Mouse (Mus musculus) lung, postnatal 36 days (tissue): ENCODE results near the gene Fhit.

Source experiments
- DNase-seq: peaks from one replicate; pipeline ENCODE4 v3.0.0; 2022; ENCODE audit warnings: mixed read lengths

The Fhit gene

DNA sequence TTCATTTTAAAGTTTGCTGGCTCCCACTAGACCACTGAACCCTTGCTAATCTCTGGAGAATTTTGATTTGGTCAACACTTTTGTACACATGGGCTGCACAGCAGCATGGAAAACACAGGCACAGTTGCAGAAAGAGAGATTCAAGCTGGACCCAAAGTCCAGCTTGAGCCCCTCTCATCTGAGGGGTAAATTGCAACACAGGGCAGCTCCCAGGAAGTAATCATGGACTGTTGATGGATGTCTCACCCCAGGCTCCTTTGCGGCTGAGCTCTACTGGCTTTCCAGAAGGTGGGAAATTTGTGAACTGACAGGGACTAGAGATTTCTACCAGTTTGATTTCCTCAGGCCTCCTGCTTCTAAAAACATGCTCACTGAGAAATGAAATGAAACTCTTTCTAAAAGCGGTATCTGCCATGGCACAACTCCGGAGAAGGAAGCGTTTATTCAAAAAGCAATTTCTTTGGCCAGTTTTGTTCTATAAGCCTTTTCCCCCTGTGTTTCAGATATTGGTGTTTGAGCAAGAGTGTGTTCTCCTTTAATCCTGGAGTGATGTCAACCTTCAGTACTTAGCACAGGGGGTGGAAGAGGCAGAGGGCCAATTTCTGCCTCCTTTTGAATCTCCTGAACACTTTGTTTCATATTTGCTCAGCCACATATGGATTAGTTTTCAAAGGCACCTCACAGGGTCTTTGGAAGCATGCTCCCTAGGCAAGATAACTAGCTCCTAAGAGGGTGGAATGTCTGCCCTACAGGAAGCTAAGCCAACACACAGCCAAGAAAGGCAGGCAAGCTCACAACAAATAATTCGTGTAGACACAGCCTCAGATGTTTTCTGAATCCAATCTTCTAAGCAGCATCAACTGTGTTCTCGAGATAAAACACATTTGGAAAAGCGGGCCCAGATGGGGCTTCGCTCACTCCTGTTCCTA is 1578.3 kb downstream of the Fhit start:
- DNase-seq = no peak

DNA sequence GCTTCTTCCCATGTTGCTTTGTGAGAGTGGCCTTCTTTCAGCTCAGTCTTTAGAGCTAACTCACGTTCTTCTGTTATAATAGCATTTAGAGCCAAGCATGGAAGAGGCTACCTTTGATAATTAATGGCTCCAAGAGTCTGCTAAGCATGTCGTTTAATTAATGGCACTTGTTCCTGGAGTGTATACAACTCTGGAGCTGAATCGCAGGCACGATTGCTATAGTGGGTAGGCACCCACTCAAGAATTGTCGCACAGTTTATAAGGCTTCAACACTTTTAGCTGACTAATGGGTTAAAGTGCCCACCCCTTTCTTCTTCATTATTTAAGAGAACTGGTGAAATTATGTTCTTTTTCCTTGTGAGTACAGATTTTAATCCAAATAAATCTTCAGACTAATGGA is 1605.5 kb downstream of the Fhit start:
- DNase-seq = no peak

DNA sequence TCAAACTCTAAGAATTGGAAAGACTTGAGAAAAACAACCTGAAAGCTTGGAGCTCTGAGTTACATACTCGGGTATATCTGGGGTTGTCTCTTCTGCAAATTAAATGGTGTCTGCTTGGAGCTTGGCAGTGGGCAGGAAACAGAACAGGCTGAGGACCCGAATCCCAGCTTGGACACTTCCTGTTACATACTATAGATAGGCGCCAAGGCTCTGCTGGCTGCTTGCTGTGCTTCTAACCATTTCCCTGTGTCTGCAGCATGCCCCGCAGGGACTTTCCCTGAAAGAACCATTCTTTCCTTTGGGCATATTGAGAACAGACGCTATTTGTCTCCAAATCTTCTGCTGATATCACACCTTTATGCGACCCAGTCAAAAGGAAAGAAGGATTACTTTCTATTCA is 1606.0 kb downstream of the Fhit start:
- no peak for DNase-seq

DNA sequence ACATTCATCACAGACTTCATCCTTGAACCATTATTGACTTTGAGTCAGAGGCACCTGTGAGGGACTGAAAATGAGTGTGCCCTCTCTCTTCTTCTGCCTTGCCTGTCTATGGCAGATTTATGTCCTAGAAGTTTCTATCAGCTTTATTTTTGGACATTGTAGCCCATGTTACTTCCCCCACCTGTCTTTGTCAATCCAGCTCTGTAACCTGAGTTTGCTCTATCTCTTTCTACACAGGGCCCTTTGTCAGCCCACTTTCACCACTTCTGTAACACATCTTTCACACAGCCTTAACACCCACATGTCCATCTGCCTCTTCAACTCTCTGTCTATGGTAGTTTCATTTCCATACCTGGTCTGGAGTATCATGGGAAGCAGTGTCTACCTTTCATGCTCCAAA is 1609.7 kb downstream of the Fhit start:
- DNase-seq = no peak

DNA sequence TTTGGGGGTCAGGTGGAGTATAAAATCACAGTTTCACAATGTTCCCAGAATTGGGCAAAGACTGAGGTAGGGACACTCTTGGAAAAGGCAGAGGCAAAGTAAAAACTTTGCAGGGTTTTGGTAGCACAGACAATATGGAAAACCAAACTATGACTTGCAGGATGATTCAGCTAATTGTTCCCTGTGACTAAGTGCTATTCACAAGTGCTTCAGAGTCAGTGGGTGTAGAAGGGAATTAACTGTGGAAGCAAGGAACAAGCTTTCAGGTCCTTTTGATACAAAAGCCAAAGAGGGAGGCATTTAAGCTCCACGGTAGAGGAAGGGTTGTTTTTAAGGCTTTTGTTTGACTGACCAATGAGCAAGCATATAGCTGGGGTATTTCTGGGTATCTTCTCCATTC is 1613.9 kb downstream of the Fhit start:
- no peak for DNase-seq

DNA sequence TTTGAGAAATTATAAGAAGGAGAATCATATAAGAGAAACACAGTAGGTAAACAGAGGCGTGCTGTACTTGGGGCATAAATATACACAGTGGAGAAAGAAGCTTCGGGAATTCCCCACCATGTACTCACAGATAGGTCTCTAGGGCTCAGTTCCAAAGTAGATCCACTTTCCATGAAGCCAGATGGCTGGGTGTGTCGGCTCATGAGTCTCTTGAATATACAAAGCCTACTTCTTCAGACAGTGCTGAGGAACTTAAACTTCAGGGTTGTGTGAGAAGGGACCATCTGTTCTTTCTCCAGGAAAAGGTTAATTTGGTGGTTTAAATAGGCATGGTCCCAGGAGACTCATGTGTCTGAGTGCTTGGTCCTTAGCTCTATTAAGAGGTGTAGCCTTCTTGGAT is 1617.5 kb downstream of the Fhit start:
- no peak for DNase-seq

DNA sequence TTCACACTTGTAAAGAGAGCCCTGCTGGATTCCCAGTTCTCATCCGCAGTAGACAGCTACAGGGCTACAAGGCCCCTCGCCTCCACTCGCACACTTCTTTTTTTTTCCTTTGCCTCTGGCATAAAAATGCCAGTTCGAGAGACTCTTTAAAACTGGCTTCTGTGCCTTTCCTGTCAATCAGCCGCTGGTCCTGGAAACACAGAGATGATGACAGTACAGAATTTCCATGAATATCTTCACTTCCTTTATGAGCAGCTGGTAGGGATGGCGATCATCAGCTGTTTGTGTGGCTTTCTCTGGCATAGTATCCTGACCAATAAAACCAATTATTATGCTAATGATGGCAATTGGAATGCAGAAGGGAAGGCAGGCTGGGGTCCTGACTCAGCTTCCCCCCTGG is 1626.3 kb downstream of the Fhit start:
- no peak for DNase-seq

GRCm38 (mm10) chr14:9529247-9529646 is 1632.6 kb downstream of the Fhit start:
- no peak for DNase-seq

- DNase-seq = no peak
Measured at GRCm38 (mm10) chr14:9526136-9526535, 1635.7 kb downstream of the Fhit start.

DNA sequence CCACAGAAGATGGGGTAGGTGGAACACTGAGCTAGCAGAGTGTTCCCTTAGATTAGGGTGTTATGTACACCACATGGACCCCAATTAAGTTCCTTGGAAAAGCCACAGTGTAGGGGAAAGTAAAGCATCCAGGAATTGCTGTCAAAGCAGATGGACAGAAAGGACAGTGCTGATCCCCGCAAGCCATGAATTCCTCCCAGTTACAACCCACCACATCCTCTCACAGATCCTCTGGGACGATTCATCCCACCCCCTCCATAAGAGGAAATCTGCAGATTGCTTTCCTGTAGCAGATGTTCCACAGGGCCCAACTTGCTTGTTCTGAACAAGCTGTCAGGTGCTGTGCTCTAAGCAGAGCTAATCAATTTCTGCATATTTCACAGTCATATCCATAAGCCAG is 1644.2 kb downstream of the Fhit start:
- DNase-seq = no peak

GRCm38 (mm10) chr14:9509678-9510077 is 1652.2 kb downstream of the Fhit start:
- DNase-seq = no peak
